Mouse (Mus musculus) heart, embryonic 11.5 days (tissue): ENCODE measurements at regions not wholly inside any gene's neighbourhood (a gene's known extent, or its start where the extent isn't known, plus 50 kb on each side); places are given as distances from the start of the nearest gene placed in this dataset.

Source experiments
- ATAC-seq: fragments of 200-750 bp; cut with Nextera tagmentation; replicated peaks from 2 replicates; pipeline ENCODE4 v1.8.0; 2017; ENCODE audit warnings: moderate library complexity; ENCODE audit not compliant: insufficient number of reproducible peaks, low FRiP score, low TSS enrichment
- H3K27ac ChIP-seq: fragments of 300-500 bp; sonication (generic); 2 replicates; pipeline ENCODE4 v1.5.1; 2014; ENCODE audit warnings: mild to moderate bottlenecking, low read depth, low read length
- H3K27me3 ChIP-seq: fragments of 300-500 bp; sonication (generic); 2 replicates; pipeline ENCODE4 v1.6.1; 2014; ENCODE audit warnings: mild to moderate bottlenecking, low read length, mixed read lengths; ENCODE audit not compliant: control insufficient read depth, insufficient read depth
- H3K36me3 ChIP-seq: fragments of 300-500 bp; sonication (generic); 2 replicates; pipeline ENCODE4 v1.6.1; 2014; ENCODE audit warnings: mild to moderate bottlenecking, low read length, moderate library complexity, mixed read lengths; ENCODE audit not compliant: control insufficient read depth, insufficient read depth
- H3K4me1 ChIP-seq: fragments of 300-500 bp; sonication (generic); 2 replicates; pipeline ENCODE4 v1.6.1; 2014; ENCODE audit warnings: low read length; ENCODE audit not compliant: control insufficient read depth, insufficient read depth
- H3K4me2 ChIP-seq: fragments of 300-500 bp; sonication (generic); 2 replicates; pipeline ENCODE4 v1.6.1; 2014; ENCODE audit warnings: mild to moderate bottlenecking, moderate library complexity
- H3K4me3 ChIP-seq: fragments of 300-500 bp; sonication (generic); 2 replicates; pipeline ENCODE4 v1.5.1; 2014; ENCODE audit warnings: low read depth, low read length
- H3K9ac ChIP-seq: fragments of 300-500 bp; sonication (generic); 2 replicates; pipeline ENCODE4 v1.6.1; 2014; ENCODE audit warnings: mild to moderate bottlenecking, low read depth, low read length, moderate library complexity
- H3K9me3 ChIP-seq: fragments of 300-500 bp; sonication (generic); replicated peaks from 2 replicates; pipeline ENCODE4 v1.6.1; 2016; ENCODE audit warnings: low read length; ENCODE audit not compliant: control insufficient read depth
- WGBS: fragments of 180-500 bp; shearing (Covaris S2); extraction: QIAGEN DNeasy Blood & Tissue Kit; methylation state at CpG from one replicate; pipeline ENCODE4 v1.1.7; 2014; ENCODE audit not compliant: insufficient replicate concordance; 5-methylcytosine and 5-hydroxymethylcytosine counted together

DNA sequence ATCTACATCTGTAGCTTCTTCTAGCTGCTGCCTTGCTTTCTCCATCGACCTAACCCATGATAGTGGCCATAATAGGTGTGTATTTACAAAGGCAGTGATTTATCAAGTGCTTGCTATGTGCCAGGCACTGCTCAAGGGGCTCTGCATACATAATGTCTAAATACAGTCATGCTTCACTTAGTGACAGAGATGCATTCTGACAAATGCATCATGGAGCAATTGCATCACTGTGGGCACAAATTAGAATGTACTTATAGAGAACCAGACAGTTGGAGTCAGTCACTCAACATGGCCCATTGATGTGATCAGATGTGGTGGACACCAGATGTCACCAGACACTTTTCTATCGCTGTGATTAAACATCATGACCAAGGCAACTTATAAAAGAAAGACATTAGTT, 223.3 kb upstream of the Ntm start:
- WGBS = 63% methylated on average over 2 of the region's 2 CpGs
- Histone ChIP-seq H3K9ac (no peak overlapping the region), H3K36me3 (no peaks in the 10 kb centered on the region), H3K9me3 (no peaks in the 10 kb centered on the region), H3K27ac (no peak overlapping the region), H3K27me3 (no peaks in the 10 kb centered on the region), H3K4me2 (no peak overlapping the region), H3K4me1 (no peaks in the 10 kb centered on the region), H3K4me3 (no peak overlapping the region)
- ATAC-seq = no peak

DNA sequence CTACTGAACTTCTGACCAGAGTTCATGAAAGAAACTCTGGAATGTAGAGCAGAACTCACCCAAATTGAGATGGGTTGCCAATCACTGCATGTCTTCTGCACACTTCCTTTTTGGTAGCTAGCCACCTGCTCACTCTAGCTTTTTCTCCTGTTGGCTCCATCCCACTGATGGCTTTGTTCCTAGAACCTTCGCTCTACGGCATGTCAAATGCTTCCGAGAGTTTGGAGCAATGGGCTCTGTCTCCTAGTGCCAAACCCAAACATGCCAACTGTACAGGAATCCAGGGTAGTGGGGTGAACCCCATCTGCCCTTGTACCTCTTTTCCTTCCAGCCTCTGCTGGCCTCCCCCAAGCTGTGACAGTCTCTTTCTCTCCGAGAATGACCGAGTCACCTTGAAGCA, 227.1 kb upstream of the Ntm start:
- no peak for ATAC-seq
- H3K4me1 ChIP-seq = no peaks in the 10 kb centered on the region
- no peaks in the 10 kb centered on the region for H3K9me3 ChIP-seq
- H3K4me3 ChIP-seq = no peak overlapping the region
- H3K4me2 ChIP-seq = no peak overlapping the region
- H3K27ac ChIP-seq = no peak overlapping the region
- 92% methylated on average over 5 of the region's 5 CpGs for WGBS
- H3K36me3 ChIP-seq = no peaks in the 10 kb centered on the region
- H3K9ac ChIP-seq = no peak overlapping the region
- H3K27me3 ChIP-seq = no peaks in the 10 kb centered on the region

DNA sequence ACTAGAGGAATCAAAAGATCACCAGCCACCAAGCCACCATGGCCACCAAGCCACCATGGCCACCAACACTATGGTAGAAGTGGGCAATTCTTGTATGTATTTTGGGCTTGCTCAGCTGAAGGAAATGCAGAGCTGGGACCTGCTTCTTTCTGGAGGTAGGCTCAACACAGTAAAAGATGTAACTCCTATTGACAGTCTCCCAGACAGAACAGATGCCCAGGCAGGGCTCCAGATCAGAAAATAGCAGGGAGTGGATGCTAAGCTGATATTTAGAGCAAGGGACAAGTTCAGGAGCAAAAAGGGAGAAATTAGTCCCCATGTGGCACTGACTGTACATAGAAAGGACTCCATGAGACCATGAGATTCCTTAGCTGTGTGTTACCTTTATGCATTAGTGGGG, 228.2 kb upstream of the Ntm start:
- H3K27me3 ChIP-seq = no peaks in the 10 kb centered on the region
- H3K4me3 ChIP-seq = no peak overlapping the region
- H3K9me3 ChIP-seq = no peaks in the 10 kb centered on the region
- H3K36me3 ChIP-seq = no peaks in the 10 kb centered on the region
- H3K27ac ChIP-seq = no peak overlapping the region
- no peaks in the 10 kb centered on the region for H3K4me1 ChIP-seq
- no peak for ATAC-seq
- H3K9ac ChIP-seq = no peak overlapping the region
- H3K4me2 ChIP-seq = no peak overlapping the region

DNA sequence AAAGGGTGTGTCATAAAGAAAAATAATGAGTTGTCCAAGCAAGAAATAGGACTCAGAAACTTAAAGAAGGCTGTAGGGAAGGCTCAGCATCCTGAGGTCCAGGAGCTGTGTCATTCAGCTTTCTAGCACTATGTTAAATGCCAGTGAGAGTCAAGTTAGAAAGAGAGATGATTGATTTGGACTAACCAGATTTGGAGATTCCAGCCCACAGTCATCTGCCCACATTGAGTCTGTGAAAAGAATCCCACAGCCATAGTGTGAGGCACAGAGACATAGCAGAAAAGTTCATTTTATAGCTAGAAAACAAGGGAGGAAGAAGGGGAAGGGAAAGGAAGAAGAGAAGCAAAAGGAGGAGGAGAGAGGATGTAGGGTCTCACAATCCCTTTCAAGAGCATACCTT, 229.0 kb upstream of the Ntm start:
- no peak overlapping the region for H3K9ac ChIP-seq
- H3K4me2 ChIP-seq = no peak overlapping the region
- H3K9me3 ChIP-seq = no peaks in the 10 kb centered on the region
- H3K36me3 ChIP-seq = no peaks in the 10 kb centered on the region
- no peak for ATAC-seq
- no peaks in the 10 kb centered on the region for H3K27me3 ChIP-seq
- H3K27ac ChIP-seq = no peak overlapping the region
- no peaks in the 10 kb centered on the region for H3K4me1 ChIP-seq
- H3K4me3 ChIP-seq = no peak overlapping the region

DNA sequence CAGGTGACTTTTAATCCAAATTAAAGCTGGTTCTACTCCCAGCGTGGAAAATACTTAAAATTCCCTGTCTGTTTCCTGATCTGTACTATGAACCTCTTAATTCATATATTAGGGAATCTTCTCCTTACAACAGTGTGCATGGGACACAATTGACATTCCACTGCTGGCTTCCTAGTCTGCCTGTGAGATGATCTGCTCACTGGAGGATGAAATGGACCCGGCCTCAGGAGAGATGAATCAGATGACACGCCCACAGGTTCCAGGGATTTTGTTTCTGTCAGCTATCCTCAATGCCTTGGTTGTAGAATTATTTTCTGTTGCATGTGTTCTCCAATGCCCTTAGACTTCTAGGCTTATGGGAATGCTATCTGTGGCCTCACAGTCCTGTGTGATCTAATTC, 231.9 kb upstream of the Ntm start:
- Histone ChIP-seq H3K4me3 (no peak overlapping the region), H3K4me2 (no peak overlapping the region), H3K9me3 (no peaks in the 10 kb centered on the region), H3K9ac (no peak overlapping the region), H3K27me3 (no peaks in the 10 kb centered on the region), H3K36me3 (no peaks in the 10 kb centered on the region), H3K4me1 (no peaks in the 10 kb centered on the region), H3K27ac (no peak overlapping the region)
- WGBS = 76% methylated on average over 3 of the region's 3 CpGs
- no peak for ATAC-seq

DNA sequence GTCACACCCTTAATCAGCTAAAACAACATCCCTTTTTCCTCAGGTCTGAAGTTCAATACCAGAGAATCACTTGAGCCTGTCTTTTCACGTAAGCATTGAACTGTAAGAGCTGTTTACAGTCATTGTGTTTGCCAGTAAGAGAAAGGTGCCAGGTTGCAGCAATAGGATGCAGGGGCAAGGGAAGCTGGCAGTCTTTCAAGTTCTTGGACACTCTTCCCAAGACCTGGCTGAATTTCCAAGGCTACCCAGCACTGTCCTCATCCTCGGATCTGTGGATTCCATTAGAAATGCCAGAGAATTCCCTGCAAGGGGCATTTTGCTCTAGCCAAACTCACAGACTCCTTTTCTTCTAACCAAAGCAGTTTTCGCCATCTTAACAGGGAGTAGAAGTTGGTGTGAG, 224.5 kb upstream of the Snx19 start:
- Histone ChIP-seq H3K9me3 (no peaks in the 10 kb centered on the region), H3K4me3 (no peak overlapping the region), H3K36me3 (no peaks in the 10 kb centered on the region), H3K27ac (no peak overlapping the region), H3K27me3 (no peaks in the 10 kb centered on the region), H3K4me2 (no peak overlapping the region), H3K9ac (no peak overlapping the region), H3K4me1 (no peaks in the 10 kb centered on the region)
- ATAC-seq = no peak
- WGBS = 82% methylated on average over 3 of the region's 3 CpGs

DNA sequence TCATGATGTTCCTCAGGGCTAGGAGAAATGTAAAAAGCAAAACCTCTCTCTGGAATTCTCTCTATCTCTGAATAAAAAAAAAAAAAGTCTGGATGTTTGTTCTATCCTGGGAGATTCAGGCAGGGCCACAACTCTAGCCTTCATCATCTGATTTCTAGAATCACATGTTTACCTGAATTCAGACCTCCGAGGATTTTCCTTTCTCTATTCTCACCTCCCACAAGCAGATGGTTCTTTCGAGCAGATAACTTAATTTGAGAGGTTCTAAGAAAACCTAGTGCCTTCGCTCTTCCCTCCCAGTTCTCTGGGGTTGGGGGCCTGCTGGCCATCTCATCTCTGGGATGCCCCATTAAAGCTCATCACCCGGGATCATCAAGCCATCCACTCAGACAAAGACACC, 219.3 kb upstream of the Snx19 start:
- no peak overlapping the region for H3K9ac ChIP-seq
- WGBS = 72% methylated on average over 4 of the region's 4 CpGs
- ATAC-seq = no peak
- no peak overlapping the region for H3K4me3 ChIP-seq
- H3K4me1 ChIP-seq = no peaks in the 10 kb centered on the region
- H3K36me3 ChIP-seq = no peaks in the 10 kb centered on the region
- no peak overlapping the region for H3K4me2 ChIP-seq
- no peaks in the 10 kb centered on the region for H3K9me3 ChIP-seq
- no peak overlapping the region for H3K27ac ChIP-seq
- H3K27me3 ChIP-seq = no peaks in the 10 kb centered on the region

DNA sequence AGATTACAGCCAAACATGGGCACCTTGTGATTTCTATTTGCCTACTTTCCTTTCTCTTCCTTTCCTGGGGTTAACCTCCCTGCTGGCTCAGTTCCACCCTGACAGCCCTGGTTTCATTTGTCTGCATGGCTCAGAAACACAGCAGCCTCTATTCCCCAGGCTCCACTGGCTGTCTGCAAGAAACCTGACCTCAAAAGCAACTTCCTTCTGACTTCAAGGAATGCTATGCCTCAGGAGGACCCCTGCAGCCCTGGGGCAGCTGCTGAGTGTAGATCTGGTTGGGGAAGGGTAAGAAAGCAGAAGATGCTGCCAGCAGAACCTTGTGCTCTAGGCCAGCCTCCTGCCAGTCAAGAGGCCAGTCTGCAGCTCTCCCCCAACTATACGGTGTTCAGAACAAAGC, 217.1 kb upstream of the Snx19 start:
- Histone ChIP-seq H3K36me3 (no peaks in the 10 kb centered on the region), H3K9me3 (no peaks in the 10 kb centered on the region), H3K4me3 (no peak overlapping the region), H3K9ac (no peak overlapping the region), H3K27me3 (no peaks in the 10 kb centered on the region), H3K4me2 (no peak overlapping the region), H3K27ac (no peak overlapping the region), H3K4me1 (no peaks in the 10 kb centered on the region)
- 60% methylated on average over 1 of the region's 1 CpGs for WGBS
- no peak for ATAC-seq

DNA sequence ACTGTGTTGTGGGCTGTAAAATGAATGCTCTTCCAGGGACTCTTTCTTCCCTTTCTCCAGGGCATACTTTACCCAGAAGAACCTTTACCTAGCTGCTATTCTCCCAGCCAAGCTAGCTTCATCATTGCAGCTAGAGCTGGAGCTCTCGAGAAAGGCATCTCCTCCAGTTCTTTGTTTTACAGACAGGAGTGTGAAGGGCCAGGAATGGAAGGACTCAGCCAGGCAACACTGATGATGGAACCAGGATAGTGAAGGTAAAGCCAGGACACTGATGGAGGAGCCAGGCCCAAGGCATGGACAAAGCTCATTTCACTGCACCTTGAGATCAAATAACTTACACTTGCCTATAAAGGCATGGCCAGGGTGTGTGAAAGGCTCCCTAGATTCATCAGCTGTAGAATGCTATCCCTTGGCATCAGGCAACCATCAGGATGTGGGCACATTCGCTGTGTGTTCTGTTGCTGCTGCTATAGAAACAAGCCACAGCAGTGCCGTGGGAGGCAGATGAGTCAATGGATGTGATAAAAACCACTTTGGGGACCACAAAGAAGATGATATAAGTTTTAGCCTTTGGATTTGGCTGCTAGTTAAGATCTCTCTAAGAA, 214.3 kb upstream of the Snx19 start:
- Histone ChIP-seq H3K9ac (no peak overlapping the region), H3K36me3 (no peaks in the 10 kb centered on the region), H3K4me1 (no peaks in the 10 kb centered on the region), H3K27ac (no peak overlapping the region), H3K27me3 (no peaks in the 10 kb centered on the region), H3K9me3 (no peaks in the 10 kb centered on the region), H3K4me2 (no peak overlapping the region), H3K4me3 (no peak overlapping the region)
- no peak for ATAC-seq
- WGBS = 75% methylated on average over 3 of the region's 3 CpGs
